Mouse (Mus musculus) right cerebral cortex, postnatal 10 days (tissue): ENCODE data around the gene Il17rc.

Experiments used
- DNase-seq, 2 experiments: peaks; one replicate each; pipeline ENCODE4 v3.0.0; 2021; ENCODE audit warnings: low spot score in 2 of 2

Gene Il17rc

GRCm38 (mm10) chr6:113455007-113455406 is 16.2 kb upstream of the Il17rc start:
- DNase-seq = no peak

GRCm38 (mm10) chr6:113457952-113458534 is 13.2 kb upstream of the Il17rc start, which contains the start of gene Il17re:
Gene Il17re, plus strand, starts transcription at chr6:113458484.
- no peak for DNase-seq

GRCm38 (mm10) chr6:113458635-113459034 is 12.6 kb upstream of the Il17rc start:
- no peak for DNase-seq

- DNase-seq = no peak
Measured at GRCm38 (mm10) chr6:113464040-113464439, 7.2 kb upstream of the Il17rc start.

- no peak for DNase-seq
Measured at GRCm38 (mm10) chr6:113465602-113466001, 5.6 kb upstream of the Il17rc start.

GRCm38 (mm10) chr6:113468512-113468911 is 2.7 kb upstream of the Il17rc start:
- DNase-seq = no peak

- peak; percentile 60 to 76 for DNase-seq
Measured at GRCm38 (mm10) chr6:113469021-113469420, 2.2 kb upstream of the Il17rc start.

GRCm38 (mm10) chr6:113469432-113469831 is 1.8 kb upstream of the Il17rc start:
- peak; percentile 75 to 84 for DNase-seq

- no peak for DNase-seq
Measured at GRCm38 (mm10) chr6:113472061-113472460, 834 bp downstream of the Il17rc start.

- no peak for DNase-seq
Measured at GRCm38 (mm10) chr6:113473246-113473645, 2.0 kb downstream of the Il17rc start.

GRCm38 (mm10) chr6:113473715-113474114 is 2.5 kb downstream of the Il17rc start:
- DNase-seq = no peak

GRCm38 (mm10) chr6:113477353-113477752 is 6.1 kb downstream of the Il17rc start:
- DNase-seq = no peak

- no peak for DNase-seq
Measured at GRCm38 (mm10) chr6:113478906-113479305, 7.7 kb downstream of the Il17rc start.

GRCm38 (mm10) chr6:113480555-113481373 is 9.5 kb downstream of the Il17rc start:
- peak in 1 of 2 experiments; percentile 40 for DNase-seq

- DNase-seq = peak in 1 of 2 experiments; percentile 66
Measured at GRCm38 (mm10) chr6:113482477-113483099, 11.4 kb downstream of the Il17rc start.

GRCm38 (mm10) chr6:113483100-113483615 is 11.9 kb downstream of the Il17rc start, which contains the start of gene Creld1:
Gene Creld1, plus strand, starts transcription at chr6:113483297.
- peak; percentile 97 to 98 for DNase-seq

GRCm38 (mm10) chr6:113483729-113484128 is 12.5 kb downstream of the Il17rc start:
- DNase-seq = peak in 1 of 2 experiments; percentile 48

GRCm38 (mm10) chr6:113487125-113487576 is 15.9 kb downstream of the Il17rc start:
- no peak for DNase-seq

GRCm38 (mm10) chr6:113489410-113489809 is 18.2 kb downstream of the Il17rc start:
- no peak for DNase-seq

GRCm38 (mm10) chr6:113492101-113492864 is 21.1 kb downstream of the Il17rc start:
- peak in 1 of 2 experiments; percentile 61 for DNase-seq

GRCm38 (mm10) chr6:113494258-113494788 is 23.1 kb downstream of the Il17rc start:
- peak; percentile 76 to 80 for DNase-seq
